Mouse (Mus musculus) thymus, adult 2 months (tissue): Measurements from ENCODE around the gene Adss. TPM values are rescaled to one million over a fixed set of nuclear protein-coding genes. Genes with fewer than 3 reads are reported as not detected.
A peak's percentile ranks its signal among the peaks of the same experiment; 100 is the strongest.

ENCODE experiments used
- DNase-seq: peaks from one replicate; pipeline ENCODE4 v3.0.0; 2021
- H3K27ac ChIP-seq: fragments of 200-500 bp; 2 replicates; pipeline ENCODE4 v1.5.1; 2012; ENCODE audit warnings: low read length, control low read depth; ENCODE audit not compliant: control insufficient read depth, insufficient read depth
- H3K27me3 ChIP-seq: fragments of 200-500 bp; 2 replicates; pipeline ENCODE4 v1.6.1; 2012; ENCODE audit warnings: mild to moderate bottlenecking, low read length, moderate library complexity, mixed read lengths; ENCODE audit not compliant: control insufficient read depth, insufficient read depth
- H3K36me3 ChIP-seq: fragments of 200-500 bp; 2 replicates; pipeline ENCODE4 v1.6.1; 2012; ENCODE audit warnings: mild to moderate bottlenecking, low read length, moderate library complexity; ENCODE audit not compliant: control insufficient read depth, insufficient read depth
- H3K4me1 ChIP-seq: fragments of 200-500 bp; replicated peaks from 2 replicates; pipeline ENCODE4 v1.6.1; 2012; ENCODE audit warnings: low read length; ENCODE audit not compliant: control insufficient read depth, insufficient read depth
- H3K4me3 ChIP-seq: fragments of 200-500 bp; 2 replicates; pipeline ENCODE4 v1.5.1; 2012; ENCODE audit warnings: mild to moderate bottlenecking, low read length, control low read depth, moderate library complexity; ENCODE audit not compliant: control insufficient read depth, insufficient read depth
- CTCF ChIP-seq: fragments of 200-500 bp; IDR thresholded peaks from 2 replicates; pipeline ENCODE4 v1.5.1; 2012; ENCODE audit warnings: mild to moderate bottlenecking, control low read depth, low read length, moderate library complexity, borderline replicate concordance; ENCODE audit not compliant: control insufficient read depth, poor library complexity, insufficient read depth; ENCODE audit errors: extremely low read depth
- POLR2A ChIP-seq: fragments of 200-500 bp; IDR thresholded peaks from 2 replicates; pipeline ENCODE4 v1.6.1; 2012; ENCODE audit warnings: mild to moderate bottlenecking, low read length, control low read depth, moderate library complexity; ENCODE audit not compliant: control insufficient read depth, poor library complexity, insufficient read depth; ENCODE audit errors: extremely low read depth
- WGBS: fragments of 180-500 bp; shearing (Covaris S2); methylation state at CpG from one replicate; pipeline ENCODE4 v1.1.7; 2018; 5-methylcytosine and 5-hydroxymethylcytosine counted together
- polyA plus RNA-seq: library from polyadenylated mRNA; depleted of rRNA; stranded (reverse); fragments of >200 nt; gene quantifications from 2 replicates; pipeline ENCODE4 v1.2.3, GENCODE M21; 2012

Gene Adss
- polyA plus RNA-seq, 1 experiment, result 26.8 TPM

DNA sequence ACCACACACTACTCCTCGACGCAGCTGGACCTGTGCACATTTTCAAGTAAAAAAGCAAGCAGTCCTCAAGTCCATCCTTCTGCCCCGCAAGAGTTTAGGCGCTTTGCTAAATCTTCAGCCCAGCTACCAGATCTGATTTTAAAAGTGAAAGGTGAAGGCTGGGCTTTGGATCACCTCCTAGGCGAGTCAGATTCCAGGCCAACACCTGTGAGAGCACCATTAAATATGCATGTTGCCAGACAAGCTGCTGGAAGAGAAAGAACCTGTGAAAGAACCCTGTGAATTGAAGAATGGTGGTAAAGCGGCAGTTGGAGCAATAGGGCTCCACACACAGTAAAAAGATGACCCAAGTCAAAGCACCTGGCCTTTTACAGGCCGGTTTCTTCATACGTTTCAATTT, 1.4 kb downstream of the Adss start:
- no peaks in the 10 kb centered on the region for H3K27me3 ChIP-seq
- DNase-seq, result no peak
- no peaks in the 10 kb centered on the region for H3K36me3 ChIP-seq
- H3K27ac ChIP-seq, result no peak overlapping the region
- H3K4me3 ChIP-seq, result peak overlapping the region; percentile 4; the same call in 1 of the 2 replicates
- no peak for TF ChIP-seq POLR2A
- TF ChIP-seq CTCF, result no peak
- WGBS, result 8% methylated on average over 8 of the region's 8 CpGs
- H3K4me1 ChIP-seq, result peaks cover 4% of the 10 kb centered on the region

DNA sequence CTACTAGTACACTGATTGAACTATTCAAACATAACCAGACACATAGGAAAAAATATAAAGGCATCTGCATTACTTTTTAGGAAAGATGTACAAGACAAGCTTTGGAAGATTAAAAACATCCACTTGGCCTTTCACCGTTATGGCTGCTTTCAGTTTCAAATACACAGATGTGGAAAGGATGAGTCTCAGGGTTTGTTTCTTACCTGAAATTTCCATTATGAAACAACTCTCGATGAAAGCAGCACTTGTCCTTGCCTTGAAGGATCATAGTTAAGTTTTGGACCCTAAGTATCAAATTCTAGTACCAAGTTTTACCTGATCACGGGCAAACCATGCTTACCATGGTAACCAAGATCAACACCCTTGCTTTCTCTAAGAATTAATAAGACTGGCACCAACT, 3.5 kb downstream of the Adss start:
- H3K27ac ChIP-seq, result no peak overlapping the region
- TF ChIP-seq CTCF, result no peak
- TF ChIP-seq POLR2A, result no peak
- no peak for DNase-seq
- H3K36me3 ChIP-seq, result no peaks in the 10 kb centered on the region
- no peak overlapping the region for H3K4me3 ChIP-seq
- WGBS, result 61% methylated on average over 3 of the region's 3 CpGs
- H3K27me3 ChIP-seq, result no peaks in the 10 kb centered on the region
- H3K4me1 ChIP-seq, result peaks cover 4% of the 10 kb centered on the region

DNA sequence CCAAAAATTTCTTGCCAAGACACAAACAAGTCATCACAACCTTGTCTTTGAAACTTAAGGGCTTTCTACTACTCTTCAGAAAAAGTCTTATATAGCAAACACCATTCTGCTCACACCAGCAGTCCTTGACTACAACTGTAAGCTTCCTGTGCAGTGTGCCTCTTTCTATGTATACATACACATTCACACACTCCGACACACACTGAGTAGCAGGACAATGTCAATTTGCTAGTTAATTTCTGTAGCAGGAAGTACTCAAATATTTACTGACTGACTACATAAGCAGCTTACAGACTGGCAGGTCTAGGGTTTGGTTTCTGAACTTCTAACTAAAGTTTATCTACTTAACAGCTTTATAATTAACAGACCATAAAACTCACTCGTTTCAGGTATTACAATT, 18.9 kb downstream of the Adss start:
- WGBS, result 93% methylated on average over 2 of the region's 2 CpGs
- DNase-seq, result no peak

DNA sequence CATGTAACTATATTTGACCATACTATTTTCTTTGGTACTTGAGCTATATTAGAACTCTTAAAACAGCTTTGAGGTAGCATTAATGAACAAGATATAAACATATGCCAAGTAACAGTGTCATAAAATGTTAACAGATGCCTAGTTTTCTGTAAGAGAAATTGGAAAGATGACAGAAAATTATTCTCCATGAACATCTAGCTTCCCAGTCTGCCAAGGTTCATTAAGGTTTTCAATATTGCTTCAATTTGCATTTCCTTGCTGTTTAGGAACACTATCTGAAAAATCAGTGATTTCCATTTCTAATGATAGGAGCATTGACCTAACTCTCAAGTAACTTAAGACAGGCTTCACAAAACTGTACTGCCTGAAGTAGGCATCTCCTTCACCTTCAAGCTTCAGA, 27.4 kb downstream of the Adss start:
- Histone ChIP-seq H3K36me3 (peaks cover 61% of the 10 kb centered on the region), H3K27ac (no peak overlapping the region), H3K4me3 (no peak overlapping the region), H3K4me1 (no peaks in the 10 kb centered on the region), H3K27me3 (no peaks in the 10 kb centered on the region)
- no peak for DNase-seq
- TF ChIP-seq POLR2A (no peak), CTCF (no peak)

More for the DNA sequence above, 18.9 kb downstream of the Adss start:
- H3K4me1 ChIP-seq, result no peaks in the 10 kb centered on the region
- no peak overlapping the region for H3K4me3 ChIP-seq
- TF ChIP-seq POLR2A, result no peak
- TF ChIP-seq CTCF, result no peak
- H3K27ac ChIP-seq, result no peak overlapping the region
- peaks cover 48% of the 10 kb centered on the region for H3K36me3 ChIP-seq
- H3K27me3 ChIP-seq, result no peaks in the 10 kb centered on the region

DNA sequence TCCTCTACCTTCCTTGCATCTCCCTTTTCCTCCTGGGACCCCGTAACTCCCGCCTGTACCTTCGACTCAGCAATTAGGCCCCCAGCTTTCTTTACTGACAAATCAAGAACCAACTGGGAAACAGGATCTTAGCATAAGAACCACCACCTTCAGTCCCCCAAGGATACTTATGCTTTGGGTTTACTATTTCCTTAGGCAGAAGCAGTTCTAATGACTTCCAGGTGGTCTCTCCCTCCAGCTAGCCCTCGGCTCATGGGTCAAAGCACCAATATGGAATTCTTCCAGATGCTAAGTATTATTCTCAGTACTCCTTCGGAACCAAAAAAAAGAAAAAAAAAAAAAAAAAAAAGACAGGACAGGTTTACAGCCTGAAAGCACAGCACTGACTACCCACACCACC, 39.1 kb downstream of the Adss start:
- 93% methylated on average over 5 of the region's 5 CpGs for WGBS
- Histone ChIP-seq H3K27ac (no peak overlapping the region), H3K36me3 (peaks cover 6% of the 10 kb centered on the region), H3K27me3 (no peaks in the 10 kb centered on the region), H3K4me3 (no peak overlapping the region), H3K4me1 (no peaks in the 10 kb centered on the region)
- DNase-seq, result no peak
- TF ChIP-seq POLR2A (no peak), CTCF (no peak)

DNA sequence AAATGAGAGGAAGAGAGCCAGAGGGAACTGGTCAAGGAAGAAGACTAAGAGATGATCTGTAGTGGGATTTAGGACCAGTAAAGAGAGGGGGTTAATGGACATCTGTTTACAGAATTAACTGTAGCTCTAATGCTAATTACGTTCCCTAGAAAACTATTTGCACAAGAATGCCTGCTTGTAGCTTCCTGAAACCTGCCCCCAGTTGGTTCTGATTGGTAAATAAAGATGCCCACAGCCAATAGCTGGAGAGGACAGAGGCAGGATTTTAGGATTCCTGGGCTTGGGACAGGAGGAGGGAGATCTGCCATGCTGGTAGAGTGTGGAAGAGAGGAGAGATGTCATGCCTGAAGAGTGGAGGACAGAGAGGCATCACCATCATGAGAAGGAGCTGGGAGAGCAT, 42.8 kb downstream of the Adss start:
- WGBS, result 94% methylated on average over 1 of the region's 1 CpGs
- no peak overlapping the region for H3K27ac ChIP-seq
- no peaks in the 10 kb centered on the region for H3K4me1 ChIP-seq
- no peaks in the 10 kb centered on the region for H3K36me3 ChIP-seq
- TF ChIP-seq CTCF (no peak), POLR2A (no peak)
- no peaks in the 10 kb centered on the region for H3K27me3 ChIP-seq
- no peak for DNase-seq
- no peak overlapping the region for H3K4me3 ChIP-seq

DNA sequence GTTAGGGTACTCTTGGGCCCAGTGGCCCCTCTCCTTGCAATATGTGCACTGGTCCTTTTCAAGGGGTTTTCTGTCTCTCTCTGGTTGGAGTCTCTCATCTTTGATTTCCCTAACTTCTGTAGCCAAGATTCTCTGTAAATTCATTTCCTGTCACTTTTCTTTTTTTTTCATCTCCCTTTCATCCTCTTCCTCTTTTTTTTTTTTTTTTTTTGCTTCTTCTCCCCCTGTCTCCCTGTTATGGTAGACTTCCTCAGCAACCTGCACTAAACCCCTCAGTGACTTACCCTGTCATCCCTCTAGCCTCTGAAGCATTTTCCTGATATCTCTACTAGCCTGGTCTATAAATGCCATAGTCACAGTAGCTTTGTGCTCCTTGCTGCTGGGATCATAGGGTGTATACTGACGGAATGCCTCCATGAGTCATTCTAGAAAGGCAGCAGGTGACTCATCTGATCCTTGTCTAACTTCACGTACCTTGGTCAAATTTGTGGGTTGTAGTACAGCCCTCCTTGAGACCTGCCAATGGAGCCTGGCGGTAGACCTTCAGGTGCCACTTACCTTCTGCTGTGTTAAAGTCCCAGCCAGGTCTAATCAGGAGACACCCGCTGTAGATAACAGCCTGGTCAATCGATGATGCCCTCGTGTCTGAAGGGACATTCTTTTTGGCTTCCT, 48.3 kb downstream of the Adss start:
- 97% methylated on average over 6 of the region's 6 CpGs for WGBS
- Histone ChIP-seq H3K27me3 (no peaks in the 10 kb centered on the region), H3K4me1 (no peaks in the 10 kb centered on the region)

More for the DNA sequence above, 48.3 kb downstream of the Adss start:
- Histone ChIP-seq H3K27ac (no peak overlapping the region), H3K4me3 (no peak overlapping the region), H3K36me3 (no peaks in the 10 kb centered on the region)
- TF ChIP-seq CTCF (no peak), POLR2A (no peak)
- no peak for DNase-seq
